Comparison of ENCODE assay signal across 13 mouse cellular contexts in the genomic region with DNA sequence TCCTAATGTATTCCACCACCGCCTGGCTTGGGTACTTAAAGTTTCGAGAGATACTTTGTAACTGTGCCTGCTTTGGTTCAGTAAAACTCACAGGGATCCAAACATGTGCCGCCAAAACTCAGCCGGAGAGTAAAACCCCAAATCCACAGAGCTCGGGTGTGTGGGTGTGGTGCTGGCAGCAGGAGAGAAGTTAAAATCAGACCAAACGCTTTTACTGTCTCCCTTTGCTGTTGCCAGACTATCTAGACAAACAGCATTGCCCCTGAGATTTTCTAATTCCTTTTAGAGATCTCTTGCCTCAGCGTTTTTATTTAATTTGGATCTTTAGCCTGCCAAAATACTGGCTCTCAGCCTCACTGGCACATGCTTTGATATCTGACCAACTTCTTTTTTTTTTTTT. TPM values are rescaled to one million over a fixed set of nuclear protein-coding genes. Genes with fewer than 3 reads are reported as not detected.
DNase-seq lines count a peak whose midpoint lies in the region; ATAC-seq and TF ChIP-seq lines count a peak whose summit lies in the region.
"Had no signal": no experiment of that assay in that cellular context is flagged by ENCODE, and none has a peak within 500 bp of the region (broad histone marks: within the 10 kb centered on the region; RNA-seq: fewer than 3 reads in every experiment).

No protein-coding gene starts in this region.

- no peak overlapping the region for H3K4me3 ChIP-seq in embryonic facial prominence, embryonic 14.5 days (ENCODE audit: low read depth, low read length)
- H3K4me3 ChIP-seq in layer of hippocampus, adult 2 months, result no peak overlapping the region
- no peak overlapping the region for H3K4me3 ChIP-seq in forebrain, embryonic 11.5 days (ENCODE audit: low read depth, low read length)
- H3K4me3 ChIP-seq in kidney, embryonic 16.5 days (ENCODE audit: low read length), result no peak overlapping the region
- H3K4me3 ChIP-seq: hindbrain, embryonic 13.5 days had no signal

- H3K9ac ChIP-seq in embryonic facial prominence, embryonic 14.5 days (ENCODE audit: low read depth, low read length), result no peak overlapping the region
- no peak overlapping the region for H3K9ac ChIP-seq in forebrain, embryonic 11.5 days (ENCODE audit: low read length)
- H3K9ac ChIP-seq in kidney, embryonic 16.5 days (replicated peaks; ENCODE audit: low read length), result no peak overlapping the region
- H3K9ac ChIP-seq: hindbrain, embryonic 13.5 days had no signal

- peak; percentile 53 for DNase-seq in left cerebral cortex, adult 11 months (ENCODE audit: low spot score)
- no peak for DNase-seq in left cerebral cortex, postnatal 4 days
- DNase-seq in embryonic facial prominence, embryonic 14.5 days (ENCODE audit: low spot score), result peak; percentile 80
- DNase-seq in layer of hippocampus, adult 2 months (ENCODE audit: low spot score in 2 of 2), result peak; percentile 63 to 75
- DNase-seq in right cerebral cortex, adult 2 months (ENCODE audit: low spot score in 2 of 2), result peak; percentile 68 to 71
- no peak for DNase-seq in forebrain, embryonic 11.5 days (ENCODE audit: low spot score)
- no peak for DNase-seq in adrenal gland, postnatal 36 days
- DNase-seq: kidney, adult 9 months; lung, postnatal 10 days; thymus, postnatal 14 days had no signal

- 40% methylated on average over 7 of the region's 7 CpGs for WGBS in embryonic facial prominence, embryonic 14.5 days
- WGBS in forebrain, embryonic 11.5 days, result 82% methylated on average over 7 of the region's 7 CpGs
- WGBS in kidney, embryonic 16.5 days, result 72% methylated on average over 7 of the region's 7 CpGs

- H3K36me3 ChIP-seq in embryonic facial prominence, embryonic 14.5 days (ENCODE audit: control insufficient read depth, insufficient read depth, low read length), result no peaks in the 10 kb centered on the region
- no peaks in the 10 kb centered on the region for H3K36me3 ChIP-seq in forebrain, embryonic 11.5 days (ENCODE audit: control insufficient read depth, insufficient read depth, low read length)
- no peaks in the 10 kb centered on the region for H3K36me3 ChIP-seq in kidney, embryonic 16.5 days (ENCODE audit: insufficient read depth, low read length)
- H3K36me3 ChIP-seq: hindbrain, embryonic 13.5 days had no signal

- no peaks in the 10 kb centered on the region for H3K27me3 ChIP-seq in embryonic facial prominence, embryonic 14.5 days (replicated peaks; ENCODE audit: control insufficient read depth, insufficient read depth, low read length)
- no peaks in the 10 kb centered on the region for H3K27me3 ChIP-seq in forebrain, embryonic 11.5 days (ENCODE audit: control insufficient read depth, insufficient read depth, low read length)
- peaks cover 3% of the 10 kb centered on the region; the same call in 1 of the 2 replicates for H3K27me3 ChIP-seq in kidney, embryonic 16.5 days (ENCODE audit: insufficient read depth, low read length)

- ATAC-seq in embryonic facial prominence, embryonic 14.5 days (ENCODE audit: low read depth), result no peak; the same call in 1 of the 2 replicates
- ATAC-seq in forebrain, embryonic 11.5 days (replicated peaks; ENCODE audit: low FRiP score), result no peak
- ATAC-seq in kidney, embryonic 16.5 days (ENCODE audit: low FRiP score, low TSS enrichment), result no peak
- ATAC-seq: midbrain, embryonic 16.5 days had no signal

- intact Hi-C loops in left cerebral cortex, postnatal 4 days (cut with DNase I), result loop anchor here (5.0 kb wide), 1 partner anchor 743 kb away; no protein-coding TSS in a partner anchor

- H3K9me3 ChIP-seq in embryonic facial prominence, embryonic 14.5 days (ENCODE audit: control insufficient read depth, low read length), result no peaks in the 10 kb centered on the region
- H3K9me3 ChIP-seq in forebrain, embryonic 11.5 days (ENCODE audit: control insufficient read depth, low read length), result no peaks in the 10 kb centered on the region
- no peaks in the 10 kb centered on the region for H3K9me3 ChIP-seq in kidney, embryonic 16.5 days (ENCODE audit: low read length)
- H3K9me3 ChIP-seq: hindbrain, embryonic 13.5 days had no signal

- TF ChIP-seq CTCF in layer of hippocampus, adult 2 months (conservative IDR thresholded peaks at IDR 0.05), result no peak

- H3K4me1 ChIP-seq in embryonic facial prominence, embryonic 14.5 days (ENCODE audit: control insufficient read depth, insufficient read depth, low read length), result no peaks in the 10 kb centered on the region; the same call in 1 of the 2 replicates
- H3K4me1 ChIP-seq in forebrain, embryonic 11.5 days (replicated peaks; ENCODE audit: control insufficient read depth, insufficient read depth, low read length), result no peaks in the 10 kb centered on the region
- no peaks in the 10 kb centered on the region for H3K4me1 ChIP-seq in kidney, embryonic 16.5 days (ENCODE audit: insufficient read depth, low read length)
- H3K4me1 ChIP-seq: hindbrain, embryonic 13.5 days had no signal

- peak overlapping the region; percentile 58; the same call in 1 of the 2 replicates for H3K27ac ChIP-seq in embryonic facial prominence, embryonic 14.5 days (replicated peaks; ENCODE audit: low read depth, low read length)
- no peak overlapping the region for H3K27ac ChIP-seq in layer of hippocampus, adult 2 months
- H3K27ac ChIP-seq in forebrain, embryonic 11.5 days (ENCODE audit: low read depth, low read length), result no peak overlapping the region
- no peak overlapping the region for H3K27ac ChIP-seq in kidney, embryonic 16.5 days (ENCODE audit: low read length)
- H3K27ac ChIP-seq: hindbrain, embryonic 13.5 days had no signal

- H3K4me2 ChIP-seq in embryonic facial prominence, embryonic 14.5 days (ENCODE audit: low read depth, low read length), result no peak overlapping the region
- H3K4me2 ChIP-seq in forebrain, embryonic 11.5 days (ENCODE audit: low read depth, low read length, severe bottlenecking), result no peak overlapping the region
- H3K4me2 ChIP-seq in kidney, embryonic 16.5 days (replicated peaks; ENCODE audit: low read depth, low read length), result no peak overlapping the region
- H3K4me2 ChIP-seq: hindbrain, embryonic 13.5 days had no signal

RNA-seq across cellular contexts. Expression of a gene that starts 8.5 kb away (rescaled TPM):
- total RNA-seq in left cerebral cortex, postnatal 4 days (2021), result 100 to 1,000 TPM; 514 to 519 TPM
- 1,143 and 1,216 TPM in 2 replicates for polyA plus RNA-seq in embryonic facial prominence, embryonic 14.5 days (2014; fragmentation: Nextera tagmentation; extraction: Ambion mirVana)
- 100 to 1,000 TPM; 485 to 508 TPM for total RNA-seq in layer of hippocampus, adult 2 months (2021)
- 769 and 800 TPM in 2 replicates for polyA plus RNA-seq in forebrain, embryonic 11.5 days (2014; fragmentation: Nextera tagmentation; extraction: Ambion mirVana)
- 100 to 1,000 TPM; 682 to 902 TPM for total RNA-seq in adrenal gland, postnatal 36 days (2021)
- 1,452 and 1,475 TPM in 2 replicates for polyA plus RNA-seq in kidney, embryonic 16.5 days (2015; fragmentation: Nextera tagmentation; extraction: Ambion mirVana)

RNA-seq across cellular contexts. Expression of a gene that starts 27.2 kb away (rescaled TPM):
- total RNA-seq in left cerebral cortex, postnatal 4 days (2021), result 100 to 1,000 TPM; 138 to 148 TPM
- polyA plus RNA-seq in embryonic facial prominence, embryonic 14.5 days (2014; fragmentation: Nextera tagmentation; extraction: Ambion mirVana), result 48.4 and 51.9 TPM in 2 replicates
- total RNA-seq in layer of hippocampus, adult 2 months (2021), result 100 to 1,000 TPM; 137 to 151 TPM
- 89.6 and 101 TPM in 2 replicates for polyA plus RNA-seq in forebrain, embryonic 11.5 days (2014; fragmentation: Nextera tagmentation; extraction: Ambion mirVana)
- 10 to 100 TPM; 72.8 to 81.7 TPM for total RNA-seq in adrenal gland, postnatal 36 days (2021)
- 66.9 and 75.0 TPM in 2 replicates for polyA plus RNA-seq in kidney, embryonic 16.5 days (2015; fragmentation: Nextera tagmentation; extraction: Ambion mirVana)

Comparison
In these comparisons a context has a peak if more than half of its experiments do, and no peak if none do; other contexts are left out.
1. DNase-seq: peak in left cerebral cortex, adult 11 months (single experiment), embryonic facial prominence, embryonic 14.5 days (single experiment), layer of hippocampus, adult 2 months (2 of 2) and right cerebral cortex, adult 2 months (2 of 2); none in left cerebral cortex, postnatal 4 days (single experiment), forebrain, embryonic 11.5 days (single experiment) and adrenal gland, postnatal 36 days (0 of 2).